Mouse (Mus musculus) MEL (cell line): ENCODE data around the gene Arcn1. TPM values are rescaled to one million over a fixed set of nuclear protein-coding genes. Genes with fewer than 3 reads are reported as not detected.
A peak's percentile ranks its signal among the peaks of the same experiment; 100 is the strongest.

Source experiments
- DNase-seq: peaks from one replicate; pipeline ENCODE4 v3.0.0; 2011; ENCODE audit warnings: low read depth, low spot score
- H3K27ac ChIP-seq: 2 replicates; pipeline ENCODE4 v1.5.1; 2012; ENCODE audit warnings: low read depth, mild to moderate bottlenecking, control low read depth, low read length, moderate library complexity; ENCODE audit not compliant: control insufficient read depth
- H3K27me3 ChIP-seq, 2 experiments: fragments of 150-350 bp in 1 of 2; sonication (generic) in 1 of 2; 2 replicates each; pipeline ENCODE4 v1.6.1; 2012; ENCODE audit warnings: low read length in 2 of 2, mild to moderate bottlenecking in 2 of 2, improper control_type of control experiment in 1 of 2, moderate library complexity in 1 of 2; ENCODE audit not compliant: insufficient read depth in 2 of 2, control insufficient read depth in 1 of 2
- H3K36me3 ChIP-seq, 2 experiments: 2 replicates each; pipeline ENCODE4 v1.6.1; 2012 to 2014; ENCODE audit warnings: low read length in 2 of 2, improper control_type of control experiment in 1 of 2, inconsistent platforms in 1 of 2, mild to moderate bottlenecking in 1 of 2; ENCODE audit not compliant: insufficient read depth in 2 of 2, control insufficient read depth in 1 of 2
- H3K4me1 ChIP-seq, 2 experiments: fragments of 150-350 bp in 1 of 2; sonication (generic) in 1 of 2; 2 replicates each; pipeline ENCODE4 v1.6.1; 2012; ENCODE audit warnings: low read length in 2 of 2, improper control_type of control experiment in 1 of 2, mild to moderate bottlenecking in 1 of 2; ENCODE audit not compliant: insufficient read depth in 2 of 2, control insufficient read depth in 1 of 2
- H3K4me3 ChIP-seq, 2 experiments: fragments of 150-350 bp in 1 of 2; sonication (generic) in 1 of 2; 2 replicates each; pipeline ENCODE4 v1.5.1; 2012; ENCODE audit warnings: low read depth in 2 of 2, low read length in 2 of 2, mild to moderate bottlenecking in 2 of 2, moderate library complexity in 2 of 2, control low read depth in 1 of 2, improper control_type of control experiment in 1 of 2; ENCODE audit not compliant: control insufficient read depth in 1 of 2, insufficient read depth in 1 of 2
- H3K79me2 ChIP-seq: 2 replicates; pipeline ENCODE4 v1.6.1; 2012; ENCODE audit warnings: mild to moderate bottlenecking, low read length, moderate library complexity; ENCODE audit not compliant: control insufficient read depth, poor library complexity, insufficient read depth
- H3K9ac ChIP-seq: 2 replicates; pipeline ENCODE4 v1.6.1; 2012; ENCODE audit warnings: low read depth, mild to moderate bottlenecking, control low read depth, low read length, moderate library complexity; ENCODE audit not compliant: control insufficient read depth, poor library complexity, severe bottlenecking
- H3K9me3 ChIP-seq: fragments of 150-350 bp; sonication (generic); replicated peaks from 2 replicates; pipeline ENCODE4 v1.6.1; 2012; ENCODE audit warnings: mild to moderate bottlenecking, low read length, improper control_type of control experiment, moderate library complexity; ENCODE audit not compliant: insufficient read depth
- BHLHE40 ChIP-seq: IDR thresholded peaks from 2 replicates; pipeline ENCODE4 v1.6.1; 2012; ENCODE audit warnings: low read depth, mild to moderate bottlenecking, inconsistent platforms, low read length, improper control_type of control experiment, borderline replicate concordance
- CHD1 ChIP-seq: IDR thresholded peaks from 2 replicates; pipeline ENCODE4 v1.6.1; 2012; ENCODE audit warnings: low read depth, mild to moderate bottlenecking, inconsistent platforms, low read length, improper control_type of control experiment
- CHD2 ChIP-seq: IDR thresholded peaks from 2 replicates; pipeline ENCODE4 v1.6.1; 2011; ENCODE audit warnings: low read length, improper control_type of control experiment
- CTCF ChIP-seq, 3 experiments: IDR thresholded peaks in 2 of 3; conservative IDR thresholded peaks in 1 of 3; 2 replicates each; pipeline ENCODE4 v1.5.1; 2011 to 2012; ENCODE audit warnings: low read length in 3 of 3, low read depth in 2 of 3, mild to moderate bottlenecking in 2 of 3, improper control_type of control experiment in 1 of 3, inconsistent platforms in 1 of 3, mixed read lengths in 1 of 3, moderate library complexity in 1 of 3; ENCODE audit not compliant: control insufficient read depth in 1 of 3, insufficient read depth in 1 of 3, poor library complexity in 1 of 3, severe bottlenecking in 1 of 3
- E2F4 ChIP-seq: IDR thresholded peaks from 2 replicates; pipeline ENCODE4 v1.6.1; 2011; ENCODE audit warnings: low read depth, low read length, improper control_type of control experiment, borderline replicate concordance
- ELF1 ChIP-seq: IDR thresholded peaks from 2 replicates; pipeline ENCODE4 v1.6.1; 2014; ENCODE audit warnings: low read depth, mild to moderate bottlenecking, inconsistent platforms, low read length, improper control_type of control experiment, moderate library complexity
- EP300 ChIP-seq, 2 experiments: IDR thresholded peaks; 2 replicates each; pipeline ENCODE4 v1.6.1; 2011; ENCODE audit warnings: improper control_type of control experiment in 2 of 2, low read length in 2 of 2, low read depth in 1 of 2, mild to moderate bottlenecking in 1 of 2
- ETS1 ChIP-seq: IDR thresholded peaks from 2 replicates; pipeline ENCODE4 v1.6.1; 2012; ENCODE audit warnings: low read depth, mild to moderate bottlenecking, inconsistent platforms, low read length, improper control_type of control experiment, moderate library complexity
- GABPA ChIP-seq: IDR thresholded peaks from 2 replicates; pipeline ENCODE4 v1.6.1; 2012; ENCODE audit warnings: low read depth, mild to moderate bottlenecking, inconsistent platforms, low read length, improper control_type of control experiment, moderate library complexity
- GATA1 ChIP-seq: IDR thresholded peaks from 2 replicates; pipeline ENCODE4 v1.6.1; 2011; ENCODE audit warnings: low read depth, low read length, improper control_type of control experiment
- HCFC1 ChIP-seq: IDR thresholded peaks from 2 replicates; pipeline ENCODE4 v1.6.1; 2012; ENCODE audit warnings: low read depth, mild to moderate bottlenecking, inconsistent platforms, low read length, improper control_type of control experiment, moderate library complexity
- JUND ChIP-seq: IDR thresholded peaks from 2 replicates; pipeline ENCODE4 v1.6.1; 2011; ENCODE audit warnings: low read depth, mild to moderate bottlenecking, improper control_type of control experiment, low read length
- KAT2A ChIP-seq: conservative IDR thresholded peaks from 2 replicates; pipeline ENCODE4 v1.6.1; 2012; ENCODE audit warnings: low read depth, low read length, improper control_type of control experiment, inconsistent platforms
- MAFK ChIP-seq: IDR thresholded peaks from 2 replicates; pipeline ENCODE4 v1.6.1; 2011; ENCODE audit warnings: low read depth, mild to moderate bottlenecking, low read length, improper control_type of control experiment, borderline replicate concordance
- MAX ChIP-seq: IDR thresholded peaks from 2 replicates; pipeline ENCODE4 v1.6.1; 2011; ENCODE audit warnings: low read length, improper control_type of control experiment
- MAZ ChIP-seq: IDR thresholded peaks from 2 replicates; pipeline ENCODE4 v1.6.1; 2012; ENCODE audit warnings: low read depth, mild to moderate bottlenecking, inconsistent platforms, low read length, improper control_type of control experiment
- MEF2A ChIP-seq: IDR thresholded peaks from 2 replicates; pipeline ENCODE4 v1.6.1; 2014; ENCODE audit warnings: low read depth, mild to moderate bottlenecking, inconsistent platforms, low read length, improper control_type of control experiment; ENCODE audit not compliant: poor library complexity, insufficient replicate concordance, severe bottlenecking; ENCODE audit errors: extremely low read depth
- MXI1 ChIP-seq: IDR thresholded peaks from 2 replicates; pipeline ENCODE4 v1.6.1; 2011; ENCODE audit warnings: mild to moderate bottlenecking, low read depth, low read length, improper control_type of control experiment
- MYC ChIP-seq: IDR thresholded peaks from 2 replicates; pipeline ENCODE4 v1.6.1; 2011; ENCODE audit warnings: low read depth, mild to moderate bottlenecking, low read length, improper control_type of control experiment, moderate library complexity
- NELFE ChIP-seq: IDR thresholded peaks from 2 replicates; pipeline ENCODE4 v1.6.1; 2011; ENCODE audit warnings: low read depth, low read length, improper control_type of control experiment
- POLR2A ChIP-seq, 2 experiments: IDR thresholded peaks; 2 replicates each; pipeline ENCODE4 v1.6.1; 2011 to 2012; ENCODE audit warnings: low read length in 2 of 2, mild to moderate bottlenecking in 2 of 2, control low read depth in 1 of 2, improper control_type of control experiment in 1 of 2, low read depth in 1 of 2, moderate library complexity in 1 of 2; ENCODE audit not compliant: control insufficient read depth in 1 of 2, insufficient read depth in 1 of 2, poor library complexity in 1 of 2
- POLR2AphosphoS2 ChIP-seq: IDR thresholded peaks from 2 replicates; pipeline ENCODE4 v1.6.1; 2011; ENCODE audit warnings: low read length, improper control_type of control experiment
- SIN3A ChIP-seq: IDR thresholded peaks from 2 replicates; pipeline ENCODE4 v1.6.1; 2012; ENCODE audit warnings: low read length, improper control_type of control experiment, inconsistent platforms
- SMC3 ChIP-seq: IDR thresholded peaks from 2 replicates; pipeline ENCODE4 v1.6.1; 2011; ENCODE audit warnings: low read depth, low read length, improper control_type of control experiment
- TAL1 ChIP-seq: IDR thresholded peaks from 2 replicates; pipeline ENCODE4 v1.6.1; 2012; ENCODE audit warnings: mild to moderate bottlenecking, inconsistent platforms, low read length, moderate library complexity, mixed read lengths
- TBP ChIP-seq: IDR thresholded peaks from 2 replicates; pipeline ENCODE4 v1.8.0; 2011; ENCODE audit warnings: low read depth, low read length, improper control_type of control experiment
- TCF12 ChIP-seq: IDR thresholded peaks from 2 replicates; pipeline ENCODE4 v1.6.1; 2014; ENCODE audit warnings: low read depth, mild to moderate bottlenecking, inconsistent platforms, low read length, improper control_type of control experiment, moderate library complexity
- USF1 ChIP-seq: IDR thresholded peaks from 2 replicates; pipeline ENCODE4 v1.6.1; 2014; ENCODE audit warnings: low read depth, mild to moderate bottlenecking, inconsistent platforms, low read length, improper control_type of control experiment, moderate library complexity
- USF2 ChIP-seq, 2 experiments: IDR thresholded peaks; 2 replicates each; pipeline ENCODE4 v1.6.1; 2011 to 2012; ENCODE audit warnings: improper control_type of control experiment in 2 of 2, low read length in 2 of 2, borderline replicate concordance in 1 of 2, inconsistent platforms in 1 of 2, low read depth in 1 of 2, mild to moderate bottlenecking in 1 of 2; ENCODE audit not compliant: insufficient read depth in 1 of 2
- ZC3H11A ChIP-seq: IDR thresholded peaks from 2 replicates; pipeline ENCODE4 v1.6.1; 2012; ENCODE audit warnings: low read depth, mild to moderate bottlenecking, inconsistent platforms, low read length, improper control_type of control experiment
- ZKSCAN1 ChIP-seq: IDR thresholded peaks from 2 replicates; pipeline ENCODE4 v1.6.1; 2012; ENCODE audit warnings: low read depth, mild to moderate bottlenecking, inconsistent platforms, low read length, improper control_type of control experiment, moderate library complexity
- ZMIZ1 ChIP-seq: IDR thresholded peaks from 2 replicates; pipeline ENCODE4 v1.6.1; 2012; ENCODE audit warnings: low read depth, mild to moderate bottlenecking, inconsistent platforms, low read length, improper control_type of control experiment, moderate library complexity
- polyA plus RNA-seq, 2 experiments: library from polyadenylated mRNA; stranded (reverse) in 1 of 2; unstranded in 1 of 2; fragments of >175 nt in 1 of 2; fragments of >200 nt in 1 of 2; gene quantifications; 2 replicates each; pipeline versions ENCODE4 v1.2.1 to v1.2.4; 2012; ENCODE audit warnings: low replicate concordance in 2 of 2, low read depth in 1 of 2; ENCODE audit not compliant: insufficient read length in 2 of 2, insufficient read depth in 1 of 2, missing spikeins in 1 of 2
- total RNA-seq: library from RNA; depleted of rRNA; stranded (reverse); fragments of 300-350 nt; gene quantifications from 2 replicates; pipeline ENCODE4 v1.2.3, GENCODE M21; 2012

The Arcn1 gene
- total and polyA plus RNA-seq, 3 experiments, result 118 to 273 (median 145) TPM

DNA sequence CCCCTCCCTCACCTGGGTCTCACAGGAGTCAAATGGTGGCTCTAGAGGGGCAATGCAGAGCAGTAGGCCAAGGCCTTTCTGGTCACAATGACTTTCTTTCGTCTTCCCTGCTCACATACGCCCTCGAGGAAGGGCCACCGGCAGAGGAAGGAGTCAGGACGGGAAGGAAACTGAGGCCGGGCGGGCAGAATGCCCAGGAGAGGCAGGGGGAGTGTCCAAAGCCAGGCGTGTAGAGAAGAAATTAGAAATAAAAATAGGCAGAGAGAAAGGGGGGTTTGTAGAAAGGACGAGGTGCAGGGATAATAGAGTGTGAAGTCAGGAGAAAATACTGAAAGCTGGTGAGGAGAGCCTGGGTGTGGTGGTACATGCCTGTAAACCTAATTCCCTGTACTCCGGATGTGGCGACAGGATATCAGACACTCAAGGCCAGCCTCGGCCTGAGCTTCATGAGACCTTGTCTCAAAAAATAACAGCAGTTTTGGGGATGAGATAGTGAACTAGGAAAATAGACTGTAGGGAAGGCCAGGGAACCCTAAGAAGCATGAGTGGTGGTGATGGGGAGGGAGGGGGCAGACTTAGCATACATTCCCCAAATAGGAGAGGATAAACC lies 34.6 kb downstream of the Arcn1 start (continued):
- TF ChIP-seq NELFE, result peak; percentile 19; the same call in 1 of the 2 replicates
- TF ChIP-seq ZKSCAN1, result no peak
- peak; percentile 32; the same call in 1 of the 2 replicates for TF ChIP-seq SIN3A
- no peak for TF ChIP-seq ZC3H11A
- no peak for TF ChIP-seq E2F4
- TF ChIP-seq MYC, result no peak
- no peak for TF ChIP-seq BHLHE40
- no peak for TF ChIP-seq CTCF (IDR thresholded peaks at IDR 0.05 in 2 of 3, conservative IDR thresholded peaks at IDR 0.05 in 1 of 3; ENCODE audit: control insufficient read depth in 1 of 3, insufficient read depth in 1 of 3, low read depth in 2 of 3, low read length in 3 of 3, poor library complexity in 1 of 3, severe bottlenecking in 1 of 3)
- no peak for TF ChIP-seq CHD1
- no peak for TF ChIP-seq CHD2
- TF ChIP-seq USF2 (IDR thresholded peaks at IDR 0.05; ENCODE audit: borderline replicate concordance in 1 of 2, insufficient read depth in 1 of 2, low read depth in 1 of 2, low read length in 2 of 2), result no peak
- TF ChIP-seq, all 39 proteins: peak for 7

DNA sequence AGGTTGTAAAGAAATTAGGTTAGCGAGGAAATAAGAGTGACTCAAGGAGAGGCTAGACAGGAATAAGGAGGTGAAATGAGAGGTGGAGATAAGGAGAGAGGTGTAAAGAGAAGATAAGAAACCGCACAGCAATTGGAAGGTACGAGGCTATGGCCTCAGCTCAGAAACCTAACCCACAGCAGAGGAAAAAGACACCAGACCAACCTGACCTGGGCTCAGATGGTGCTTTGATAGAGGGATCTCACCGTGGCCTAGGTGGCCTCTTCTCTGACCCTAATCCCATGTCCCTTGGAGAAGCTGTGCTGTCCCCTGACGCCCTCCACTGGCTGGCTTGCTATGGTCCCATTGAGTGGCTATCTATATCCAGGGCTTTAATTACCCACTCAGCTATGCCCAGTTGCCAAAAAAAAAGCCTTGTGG lies 35.5 kb downstream of the Arcn1 start:
- Histone ChIP-seq H3K27ac (peak overlapping the region; percentile 52), H3K36me3 (peaks cover 0 to 11% of the 10 kb centered on the region in 2 experiments; a peak in 2 of 4 replicates), H3K9ac (no peak overlapping the region), H3K4me3 (no peak overlapping the region), H3K27me3 (no peaks in the 10 kb centered on the region; a peak in 1 of 4 replicates), H3K4me1 (peaks cover 11 to 17% of the 10 kb centered on the region in 2 experiments), H3K79me2 (no peaks in the 10 kb centered on the region), H3K9me3 (no peaks in the 10 kb centered on the region)
- DNase-seq, result peak; percentile 71
- TF ChIP-seq NELFE (no peak), MAX (0 out of 2 replicates have a peak, but pooled peaks have one; percentile 13), ZKSCAN1 (no peak), GABPA (no peak), BHLHE40 (peak; percentile 54; the same call in 1 of the 2 replicates), MAZ (no peak), SMC3 (no peak), MYC (no peak), ETS1 (peak; percentile 81), CHD1 (no peak), SIN3A (no peak; the same call in 1 of the 2 replicates), TBP (no peak), E2F4 (no peak), CTCF (IDR thresholded peaks at IDR 0.05 in 2 of 3, conservative IDR thresholded peaks at IDR 0.05 in 1 of 3; ENCODE audit: control insufficient read depth in 1 of 3, insufficient read depth in 1 of 3, low read depth in 2 of 3, low read length in 3 of 3, poor library complexity in 1 of 3, severe bottlenecking in 1 of 3) (peak in 1 of 3 experiments; percentile 17; a peak in 2 of 6 replicates), POLR2A (IDR thresholded peaks at IDR 0.05; ENCODE audit: control insufficient read depth in 1 of 2, insufficient read depth in 1 of 2, low read depth in 1 of 2, low read length in 2 of 2, poor library complexity in 1 of 2) (no peak), MXI1 (no peak), HCFC1 (no peak), JUND (no peak), MEF2A (no peak), CHD2 (no peak), EP300 (IDR thresholded peaks at IDR 0.05; ENCODE audit: low read depth in 1 of 2, low read length in 2 of 2) (peak; percentile 89 to 91), ELF1 (no peak), POLR2AphosphoS2 (no peak), GATA1 (peak; percentile 96), ZMIZ1 (no peak), MAFK (peak; percentile 26; the same call in 1 of the 2 replicates), USF2 (IDR thresholded peaks at IDR 0.05; ENCODE audit: borderline replicate concordance in 1 of 2, insufficient read depth in 1 of 2, low read depth in 1 of 2, low read length in 2 of 2) (no peak), USF1 (no peak), TCF12 (peak; percentile 90), KAT2A (no peak), TAL1 (peak; percentile 80)
